Mouse (Mus musculus): ENCODE results near the gene Kdm5a.

Gene Kdm5a

DNA sequence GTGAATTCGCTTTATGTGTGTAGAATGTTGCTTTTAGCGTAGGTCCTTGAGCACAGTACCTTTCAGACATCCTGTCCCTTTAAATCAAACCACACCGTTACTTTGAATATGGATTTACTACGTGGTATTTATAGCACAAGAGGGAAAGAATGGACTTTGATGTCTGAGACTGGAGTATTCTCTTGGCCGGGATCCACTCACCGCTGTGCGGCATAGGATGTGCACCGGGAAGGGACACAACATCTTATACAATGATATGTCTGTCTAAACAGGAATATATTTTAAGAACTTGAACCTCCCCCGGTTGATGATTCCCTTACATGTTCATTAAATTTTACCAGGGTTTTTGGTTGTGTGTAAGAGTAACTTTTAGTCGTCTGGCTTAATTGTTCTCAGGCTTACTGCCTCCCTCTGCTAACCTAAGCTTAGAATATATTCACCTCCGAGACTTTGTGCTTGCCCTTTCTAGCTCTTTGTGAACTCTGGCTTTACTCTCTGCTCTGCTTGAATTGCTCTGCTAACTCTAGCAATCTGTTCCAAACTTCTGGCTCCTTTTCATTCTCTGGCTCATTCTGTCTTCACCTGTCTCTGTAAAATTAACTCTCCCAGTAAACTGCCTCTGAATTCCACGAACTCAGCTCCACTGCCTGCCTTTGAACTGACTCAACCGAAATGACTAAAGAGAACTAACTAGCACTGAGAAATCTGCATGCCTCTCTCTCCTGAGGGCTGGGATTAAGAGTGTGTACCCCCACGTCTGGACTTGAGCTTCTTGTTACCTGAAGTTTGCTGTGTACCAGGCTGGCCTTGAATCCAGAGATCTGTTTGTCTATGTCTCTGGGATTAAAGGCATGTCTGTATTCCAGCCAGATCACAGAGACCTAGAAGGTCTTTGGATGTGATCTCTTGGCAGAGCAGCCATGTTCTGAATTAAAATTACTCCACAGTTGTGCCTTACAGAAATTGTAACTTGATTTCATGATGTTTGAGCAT, 79.7 kb downstream of the Kdm5a start:
- DNase-seq = no peak

DNA sequence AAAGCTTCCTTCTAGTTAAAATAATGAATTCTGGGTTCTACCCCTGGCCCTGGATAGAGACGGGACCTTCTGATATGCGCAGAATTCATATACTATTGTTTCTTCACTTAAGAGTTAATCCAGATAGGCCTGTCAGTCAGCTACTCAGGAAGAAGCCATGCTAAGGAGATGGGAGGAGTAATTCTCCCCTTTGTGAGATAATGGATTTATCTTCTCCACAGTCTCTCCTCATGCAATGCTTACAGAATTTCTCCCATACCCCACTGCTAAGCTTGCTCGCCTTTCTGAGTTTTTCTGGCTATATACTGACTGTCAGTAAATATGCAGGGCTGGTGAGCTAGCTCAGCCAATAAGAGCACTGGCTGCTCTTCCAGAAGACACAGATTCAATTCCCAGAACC, 86.3 kb downstream of the Kdm5a start:
- no peak for DNase-seq

DNA sequence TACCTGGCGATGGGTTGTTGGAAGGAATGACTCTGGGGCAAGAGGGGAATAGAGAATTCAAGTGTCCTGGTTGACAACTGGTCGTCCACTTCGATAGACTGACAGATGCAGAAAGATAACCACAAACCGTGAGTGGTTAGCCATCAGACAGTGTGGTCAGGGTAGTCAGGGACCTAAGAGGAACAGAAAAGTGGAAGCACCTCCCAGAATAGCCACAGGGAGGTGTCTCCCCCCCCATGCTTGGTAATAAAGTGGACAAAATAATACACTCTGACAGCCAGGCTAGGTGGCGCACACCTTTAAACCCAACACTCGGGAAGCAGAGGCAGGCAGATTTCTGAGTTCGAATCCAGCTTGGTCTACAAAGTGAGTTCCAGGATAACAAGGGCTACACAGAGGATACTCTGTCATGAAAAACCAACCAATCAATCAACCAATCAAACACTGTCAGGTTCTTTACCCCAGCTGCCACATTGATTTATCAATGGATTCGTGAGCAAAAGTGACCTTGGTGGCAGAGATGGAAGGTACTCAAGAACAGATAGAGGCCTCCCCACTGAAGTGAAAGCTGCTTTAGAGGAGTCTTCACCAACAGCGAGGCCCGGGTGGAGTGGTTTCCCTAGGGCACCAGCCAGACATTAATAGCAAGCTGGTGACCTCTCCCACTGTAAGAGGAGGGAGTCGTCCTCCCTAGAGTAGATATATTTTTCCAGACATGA, 88.6 kb downstream of the Kdm5a start:
- DNase-seq = peak; percentile 15

GRCm38 (mm10) chr6:120453103-120453445, 89.2 kb downstream of the Kdm5a start:
- no peak for DNase-seq

- DNase-seq = no peak
These were observed 89.6 kb downstream of the Kdm5a start for GRCm38 (mm10) chr6:120453556-120453955.

DNA sequence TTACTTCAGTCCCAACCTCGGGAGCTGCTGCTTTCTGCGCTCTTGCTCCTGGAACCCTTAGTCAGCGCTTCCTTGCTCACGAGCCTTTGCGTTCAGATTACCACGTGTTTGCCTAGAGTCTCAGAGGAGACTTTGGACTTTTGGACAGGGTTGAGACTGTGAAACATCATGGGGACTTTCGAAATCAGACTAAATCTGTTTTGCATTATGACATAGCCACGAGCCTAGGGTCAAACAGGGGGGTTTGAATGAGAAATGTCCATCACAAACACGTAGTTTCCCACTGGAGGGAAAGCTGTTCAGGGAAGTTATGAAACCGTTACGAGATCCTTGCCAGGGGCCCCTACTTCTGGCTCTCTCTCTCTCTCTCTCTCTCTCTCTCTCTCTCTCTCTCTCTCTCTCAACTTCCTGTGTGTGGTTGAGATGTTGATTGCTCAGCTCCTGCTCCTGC, 90.7 kb downstream of the Kdm5a start:
- DNase-seq = peak; percentile 26

- peak; percentile 29 for DNase-seq
These were observed 93.2 kb downstream of the Kdm5a start for GRCm38 (mm10) chr6:120457074-120457473.

GRCm38 (mm10) chr6:120457751-120458150, 93.8 kb downstream of the Kdm5a start:
- no peak for DNase-seq

- no peak for DNase-seq
These were observed 97.3 kb downstream of the Kdm5a start for GRCm38 (mm10) chr6:120461217-120461616.

GRCm38 (mm10) chr6:120462251-120462650, 98.3 kb downstream of the Kdm5a start:
- no peak for DNase-seq

- DNase-seq = peak; percentile 88
These were observed 99.4 kb downstream of the Kdm5a start, which contains the start of gene Il17ra for GRCm38 (mm10) chr6:120463086-120463871. Gene Il17ra, plus strand, starts transcription at chr6:120463247.

DNA sequence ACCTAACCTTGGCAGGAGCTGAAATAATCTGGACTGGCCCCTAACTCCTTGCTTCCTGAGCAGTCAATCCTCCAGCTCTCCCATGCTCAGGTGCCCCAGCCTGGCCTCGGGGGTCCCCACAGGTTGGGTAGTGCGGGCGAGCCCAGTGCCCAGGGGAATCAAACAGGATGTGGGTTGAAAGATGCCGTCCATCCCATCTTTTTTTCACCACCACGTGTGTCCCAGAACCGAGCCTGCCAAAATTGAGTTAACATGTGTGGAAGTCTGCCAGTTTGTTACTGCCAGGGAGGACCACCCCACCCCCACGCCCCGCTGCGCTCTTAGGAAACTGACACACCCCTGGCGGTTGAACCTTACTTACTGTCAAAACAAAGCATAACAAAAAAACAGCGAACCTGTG, 100.0 kb downstream of the Kdm5a start:
- DNase-seq = peak; percentile 63

GRCm38 (mm10) chr6:120464406-120464939, 100.5 kb downstream of the Kdm5a start:
- DNase-seq = no peak

GRCm38 (mm10) chr6:120465393-120465792, 101.5 kb downstream of the Kdm5a start:
- no peak for DNase-seq

DNA sequence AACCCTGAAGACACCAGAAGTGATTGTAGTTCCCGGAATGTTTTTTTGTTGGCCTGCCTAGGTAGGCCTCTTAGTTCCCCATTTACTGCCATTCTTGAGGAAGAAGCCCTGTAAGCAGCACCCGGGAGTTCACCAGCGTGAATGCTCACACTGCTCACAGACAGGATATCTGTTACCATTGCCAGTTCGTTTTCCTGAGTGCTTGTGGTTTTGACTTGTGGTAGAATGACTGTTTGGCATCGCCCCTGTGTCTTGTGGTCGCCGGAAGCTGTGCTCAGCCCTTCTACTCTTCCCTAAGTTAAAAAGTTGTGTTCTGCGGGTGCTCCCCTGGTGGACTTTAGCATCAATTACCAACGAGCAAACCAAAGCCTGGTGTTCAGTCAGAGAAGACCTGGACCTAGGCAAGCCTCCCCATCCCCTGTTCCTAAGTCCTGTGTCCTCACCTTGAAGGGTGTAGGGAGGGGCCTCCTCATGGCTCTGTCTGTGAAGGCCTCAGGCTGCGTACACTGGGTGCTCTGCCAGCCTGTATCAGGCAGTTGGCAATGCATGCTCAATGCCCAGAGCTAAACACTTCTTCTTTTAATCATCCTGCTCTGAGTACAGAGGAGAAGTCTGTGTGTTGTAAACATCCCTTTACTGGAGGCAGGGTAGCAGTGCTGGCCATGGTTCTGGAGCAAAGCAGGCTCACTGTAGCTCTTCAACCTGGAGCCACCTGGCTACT, 102.8 kb downstream of the Kdm5a start:
- DNase-seq = peak; percentile 30

GRCm38 (mm10) chr6:120468259-120468658, 104.3 kb downstream of the Kdm5a start:
- DNase-seq = no peak

- DNase-seq = no peak
These were observed 105.3 kb downstream of the Kdm5a start for GRCm38 (mm10) chr6:120469268-120469667.

DNA sequence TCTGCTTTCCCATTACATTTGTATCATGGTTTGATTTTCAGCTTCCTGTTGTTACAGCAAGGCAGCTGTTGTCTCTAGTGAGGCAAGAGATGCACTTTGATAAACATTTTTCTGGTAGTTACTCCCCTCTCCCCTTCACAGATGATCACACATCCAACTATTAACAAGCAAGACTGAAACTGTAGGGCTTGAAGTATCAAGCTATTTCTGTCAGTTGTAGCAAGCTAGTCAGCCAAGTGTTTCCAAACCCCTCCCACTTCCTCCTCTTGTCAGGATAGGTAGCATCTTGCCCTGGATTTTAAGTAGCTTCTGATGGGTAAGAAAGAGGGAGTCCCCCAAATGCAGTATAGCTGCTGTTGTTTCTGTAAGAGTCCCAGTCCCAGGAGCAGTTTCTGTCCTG, 105.8 kb downstream of the Kdm5a start:
- no peak for DNase-seq

- DNase-seq = no peak
These were observed 106.7 kb downstream of the Kdm5a start for GRCm38 (mm10) chr6:120470666-120471065.

GRCm38 (mm10) chr6:120471991-120472441, 108.1 kb downstream of the Kdm5a start:
- DNase-seq = no peak

GRCm38 (mm10) chr6:120472455-120473140, 108.7 kb downstream of the Kdm5a start:
- DNase-seq = no peak
